Mouse (Mus musculus) embryonic fibroblast, embryonic 13.5 days (primary cell): ENCODE results near the gene Fam163a.

ENCODE experiments used
- CTCF ChIP-seq: IDR thresholded peaks from 2 replicates; pipeline ENCODE4 v1.5.1; 2011; ENCODE audit warnings: mild to moderate bottlenecking, control low read depth, low read length, moderate library complexity, borderline replicate concordance; ENCODE audit not compliant: insufficient read depth
- POLR2A ChIP-seq: IDR thresholded peaks from 2 replicates; pipeline ENCODE4 v1.6.1; 2011; ENCODE audit warnings: low read depth, mild to moderate bottlenecking, control low read depth, low read length, moderate library complexity

DNA sequence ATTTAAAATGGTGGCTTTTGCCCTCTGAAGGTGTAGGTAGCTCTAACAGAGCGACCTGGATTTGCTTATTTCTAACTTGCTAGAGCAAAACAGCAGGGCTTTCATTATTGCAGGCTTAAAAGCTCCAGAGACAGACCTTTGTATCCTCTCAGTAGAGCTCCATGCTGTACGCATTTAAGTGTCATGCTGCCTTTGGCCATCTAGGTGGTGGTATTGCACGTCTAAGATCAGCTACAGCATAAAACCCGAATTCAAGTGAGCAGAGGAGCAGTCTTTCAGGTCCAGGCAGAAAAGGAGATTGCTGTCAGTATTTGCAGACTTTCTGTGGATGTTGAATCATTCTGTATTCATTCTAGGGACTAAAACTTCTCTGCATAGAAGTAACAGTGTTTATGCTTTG lies 161.8 kb downstream of the Fam163a start:
- TF ChIP-seq POLR2A (no peak), CTCF (no peak)
